Mouse (Mus musculus) urinary bladder, adult 18-20 months (tissue): Measurements from ENCODE around the gene Apln.

Experiments used
- DNase-seq, 2 experiments: peaks; one replicate each; pipeline ENCODE4 v3.0.0; 2022; ENCODE audit warnings: low spot score in 2 of 2, mixed read lengths in 2 of 2

Gene Apln

DNA sequence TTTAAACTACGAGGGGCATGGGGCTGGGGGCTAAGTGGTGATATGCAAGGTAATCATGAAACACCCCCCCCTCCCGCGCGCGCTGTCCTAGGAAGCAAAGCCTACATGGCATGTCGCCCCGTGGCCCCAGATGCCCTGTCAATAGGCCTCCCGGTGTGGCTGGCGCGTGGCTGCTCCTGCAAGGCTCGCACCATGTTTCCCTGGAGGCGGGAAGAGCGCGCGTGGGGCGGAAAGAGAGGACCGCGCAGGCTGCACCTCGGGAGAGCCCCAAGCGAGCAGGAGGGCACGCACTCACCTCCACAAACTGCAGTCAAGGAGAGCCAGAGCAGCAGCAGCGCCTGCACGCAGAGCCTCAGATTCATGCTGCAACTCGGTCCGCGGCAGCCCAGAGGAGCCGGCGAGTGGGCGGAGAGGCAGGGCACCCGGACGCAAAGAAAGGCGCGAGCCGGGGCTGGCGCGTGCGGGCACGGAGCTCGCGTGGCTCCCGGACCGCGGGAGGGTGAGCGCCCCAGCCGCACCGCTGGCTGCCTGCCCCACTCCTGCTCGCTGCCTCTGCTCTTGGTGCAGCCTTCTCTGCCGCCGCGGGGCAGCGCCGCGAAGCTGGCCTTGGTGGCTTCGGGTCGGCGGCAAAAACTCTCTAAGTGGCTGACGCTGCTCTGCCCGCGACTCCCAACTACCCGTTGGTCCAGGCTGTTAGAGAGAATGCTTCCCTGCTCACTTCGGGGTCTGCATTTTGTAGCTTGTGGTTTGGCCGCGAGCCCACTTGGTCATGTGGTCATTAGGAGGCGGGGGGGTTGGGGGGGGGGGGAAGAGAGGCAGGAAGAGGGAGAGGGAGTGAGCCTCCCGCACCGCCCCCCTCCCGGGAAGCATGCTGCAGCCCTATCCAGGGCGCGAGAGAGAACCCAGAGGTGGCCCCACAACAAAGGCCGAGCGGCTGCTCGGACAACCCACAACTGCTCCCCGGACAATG is at the start of gene Apln:
Gene Apln (minus strand): TSS at position 710 of the 970 bp plus-strand sequence.
- peak; percentile 20 to 36 for DNase-seq

DNA sequence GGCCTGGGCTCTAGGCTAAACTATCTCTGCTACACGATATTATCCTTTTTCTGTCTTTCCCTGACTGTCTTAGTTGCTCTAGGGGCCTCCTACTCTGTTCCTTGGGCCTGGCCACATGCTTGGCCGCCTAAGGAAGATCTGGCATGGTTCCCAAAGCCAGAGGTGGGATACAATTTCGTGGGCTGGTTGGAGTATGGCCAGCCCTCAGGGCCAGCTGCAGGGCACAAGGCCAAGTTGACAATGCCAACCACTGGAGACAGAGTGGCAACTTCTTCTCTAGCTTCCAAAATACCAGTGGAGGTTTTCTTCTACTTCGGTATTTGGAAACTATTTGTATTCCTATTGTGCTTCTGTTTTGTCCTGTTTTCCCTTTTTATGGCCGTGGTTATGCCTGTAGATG is 47.7 kb upstream of the Apln start:
- no peak for DNase-seq

DNA sequence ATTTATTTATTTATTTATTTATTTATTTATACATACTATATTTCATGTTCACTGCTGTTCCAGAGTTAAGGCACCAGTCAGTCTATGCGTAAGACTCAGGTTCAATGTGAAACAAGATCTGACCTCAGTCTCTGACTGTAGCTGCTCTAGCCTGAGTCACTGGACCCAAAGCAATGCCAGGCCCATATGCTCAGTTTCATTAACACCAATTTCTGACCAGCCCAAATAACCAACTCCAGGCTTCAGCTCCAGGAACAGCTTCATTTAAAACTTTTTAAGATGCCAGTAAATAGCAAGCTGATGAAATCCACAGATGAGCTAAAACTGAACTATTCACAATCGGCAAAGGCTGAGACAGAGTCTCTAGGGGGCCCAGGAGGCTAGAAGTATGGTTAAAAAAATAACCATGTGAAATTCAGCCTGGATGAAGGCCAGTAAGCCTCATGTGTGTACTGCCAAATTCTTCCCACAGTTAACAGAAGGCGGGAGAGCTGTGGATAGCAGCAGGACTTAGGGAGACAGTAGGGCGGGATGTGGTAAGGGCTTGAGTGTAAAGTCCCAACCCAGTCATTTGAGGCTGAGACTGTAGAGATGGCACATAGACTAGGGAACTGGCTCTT is 42.3 kb upstream of the Apln start:
- DNase-seq = no peak

DNA sequence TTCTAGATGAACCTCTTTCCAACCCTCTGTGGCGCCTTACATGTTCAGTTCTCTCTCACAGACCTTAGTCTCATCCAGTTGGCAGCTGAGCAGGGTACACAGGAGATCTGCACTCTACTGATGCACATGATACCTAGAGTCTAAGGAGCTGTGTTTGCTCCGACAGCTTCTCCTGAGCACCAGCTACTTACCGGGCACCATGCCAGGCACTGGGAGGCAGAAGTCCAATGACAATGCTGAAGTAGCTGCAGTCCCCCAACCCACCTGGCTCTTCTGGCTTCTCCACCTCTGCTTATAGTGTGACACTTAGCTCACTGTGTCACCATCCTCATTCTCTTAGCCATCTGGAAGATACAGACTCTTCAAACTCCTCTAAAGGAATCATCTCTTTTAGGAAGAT is 40.0 kb upstream of the Apln start:
- DNase-seq = no peak

DNA sequence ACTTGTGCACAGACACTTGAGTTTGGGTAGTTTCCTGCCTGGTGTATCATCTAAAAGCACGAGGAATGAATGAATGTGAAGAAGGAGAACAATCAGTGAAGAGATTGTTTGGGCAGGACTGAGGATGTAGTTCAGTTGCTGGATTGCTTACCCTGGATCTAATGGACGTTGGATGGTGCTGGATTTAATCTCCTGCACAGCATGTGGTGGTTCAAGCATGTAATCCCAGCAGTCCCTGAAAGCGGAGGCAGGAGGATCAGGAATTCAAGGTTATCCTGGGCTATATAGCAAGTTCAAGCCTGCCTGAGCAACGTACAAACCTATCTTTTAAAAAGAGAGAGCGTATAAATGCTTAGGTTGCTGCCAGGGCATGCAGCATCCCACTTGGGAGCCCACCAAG is 37.7 kb upstream of the Apln start:
- no peak for DNase-seq

DNA sequence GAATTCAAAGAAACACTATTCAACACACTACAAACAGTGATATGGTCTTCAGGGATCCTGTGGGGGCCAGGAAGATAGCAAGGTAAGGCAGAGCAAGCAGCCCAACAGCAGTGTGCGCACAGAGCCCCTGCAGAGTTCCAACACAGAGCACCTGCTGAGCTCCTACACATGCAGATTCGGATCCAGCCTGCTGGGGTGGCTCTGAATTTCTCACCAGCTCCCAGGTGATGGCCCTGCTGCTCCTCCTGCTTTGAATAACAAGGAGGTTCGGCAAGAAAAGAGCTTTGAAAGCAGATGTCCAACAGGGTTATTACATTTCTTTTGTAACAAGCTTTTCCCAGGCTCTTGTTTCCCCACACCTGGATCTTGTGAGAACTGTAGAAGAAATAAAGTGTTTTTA is 37.3 kb upstream of the Apln start:
- no peak for DNase-seq

DNA sequence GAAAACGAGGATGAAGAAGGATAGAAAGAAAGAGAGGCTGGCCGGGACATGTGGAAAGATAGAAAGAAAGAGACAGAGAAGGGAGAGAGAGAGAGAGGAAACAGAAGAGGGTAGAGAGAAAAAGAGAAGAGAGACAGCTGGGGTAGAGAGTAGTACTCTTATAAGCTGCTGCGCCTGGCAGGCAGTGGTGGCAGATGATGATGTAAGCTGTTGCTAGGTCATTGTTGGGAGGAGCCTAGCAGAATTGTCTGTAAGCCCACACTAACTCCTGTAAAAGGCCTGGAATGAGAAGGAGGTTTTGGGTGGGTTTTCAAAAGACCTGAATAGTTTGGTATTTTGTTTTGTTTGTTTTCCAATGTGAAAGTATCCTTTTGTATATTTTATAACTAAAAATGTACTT is 32.2 kb upstream of the Apln start:
- DNase-seq = no peak

DNA sequence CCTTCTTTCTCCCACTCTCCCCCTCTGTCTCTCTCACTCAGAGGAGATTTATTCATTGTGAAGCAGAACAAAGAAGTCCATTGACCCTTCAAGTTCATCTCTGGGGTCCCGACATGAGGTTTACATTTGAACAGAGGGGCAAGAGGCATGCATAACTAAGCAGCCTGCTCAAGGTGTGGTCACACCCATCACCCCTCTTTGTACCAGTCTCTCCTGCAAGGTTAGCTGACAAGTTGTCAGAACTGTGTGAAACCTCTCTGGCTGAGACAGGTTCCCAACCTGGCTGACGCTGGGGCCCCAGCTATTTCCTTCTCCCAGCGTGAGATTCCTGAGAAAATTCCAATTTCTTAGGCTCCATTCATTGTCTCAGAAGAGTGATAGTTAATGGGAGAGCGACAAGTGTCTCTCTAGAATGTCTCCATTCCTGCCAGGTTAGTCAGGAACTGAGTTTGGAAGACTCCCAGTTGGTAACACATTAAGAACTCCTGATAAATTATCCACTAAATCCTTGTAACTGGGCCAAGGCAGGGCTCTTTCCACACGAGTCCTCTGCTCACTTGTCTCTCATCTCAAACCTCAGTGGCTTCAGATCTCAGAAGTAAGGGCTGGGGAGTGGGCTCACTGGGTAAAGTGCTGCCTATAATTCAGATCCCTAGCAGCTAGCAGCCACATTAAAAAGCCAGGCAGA is 29.7 kb upstream of the Apln start:
- DNase-seq = no peak

DNA sequence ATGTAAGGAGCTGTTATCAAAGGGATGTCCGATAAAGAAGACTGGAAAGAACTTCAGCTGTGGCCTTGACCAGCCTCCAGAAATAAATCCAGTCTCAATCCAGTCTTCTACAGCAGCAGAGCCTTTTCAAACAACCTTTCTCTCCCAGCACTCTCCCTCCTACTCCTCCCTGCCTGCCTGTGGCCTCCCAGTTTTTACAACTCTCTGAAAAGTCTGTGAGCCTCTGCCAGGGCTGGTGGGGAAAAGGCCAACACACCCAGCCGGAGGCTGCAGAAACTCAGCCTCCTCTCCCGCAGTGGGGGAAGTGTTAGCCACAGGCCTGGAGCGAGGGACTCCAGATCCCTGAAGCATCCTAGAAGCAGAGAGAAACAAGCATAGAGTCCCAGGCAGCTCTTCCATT is 27.8 kb upstream of the Apln start:
- DNase-seq = peak in 1 of 2 experiments; percentile 16

DNA sequence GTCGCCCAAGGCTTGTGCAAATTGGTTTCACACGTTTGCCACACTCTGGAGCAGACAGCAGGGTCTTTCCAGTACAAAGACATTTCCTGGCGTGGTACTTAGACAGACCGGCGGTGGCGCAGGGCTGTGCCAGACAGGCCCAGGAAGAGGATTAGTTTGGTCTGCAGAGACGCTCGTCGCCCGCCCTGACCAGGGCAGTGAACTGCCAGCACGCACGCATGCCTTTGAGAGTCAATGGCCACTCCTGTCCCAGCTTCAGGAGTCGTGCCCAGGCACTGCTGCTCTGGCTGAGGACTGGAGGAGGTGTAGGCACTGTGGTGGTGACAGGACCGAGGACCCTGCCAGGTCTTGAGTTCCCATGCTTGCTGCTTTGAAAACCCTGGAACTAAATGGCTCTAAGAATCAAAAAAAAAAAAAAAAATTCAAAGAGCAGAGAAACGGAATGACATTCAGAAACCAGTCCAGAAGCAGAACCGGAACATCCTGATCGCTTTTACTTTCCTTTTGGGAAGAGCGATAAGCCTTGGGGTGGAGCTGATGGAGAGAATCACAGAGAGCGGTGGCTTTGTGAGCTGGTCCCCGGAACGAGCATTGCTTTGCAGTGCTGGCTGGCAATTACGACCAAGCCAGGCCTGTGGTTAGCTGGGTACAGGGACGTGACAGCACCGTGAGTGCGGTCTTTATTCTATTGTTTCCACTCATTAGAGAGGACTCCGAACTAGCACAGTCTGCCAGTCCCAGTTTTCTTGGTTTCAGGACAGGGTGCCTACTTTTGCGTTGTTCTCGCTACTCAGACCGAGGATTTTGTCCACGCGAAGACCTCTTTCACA is 19.7 kb upstream of the Apln start:
- peak in 1 of 2 experiments; percentile 30 for DNase-seq

DNA sequence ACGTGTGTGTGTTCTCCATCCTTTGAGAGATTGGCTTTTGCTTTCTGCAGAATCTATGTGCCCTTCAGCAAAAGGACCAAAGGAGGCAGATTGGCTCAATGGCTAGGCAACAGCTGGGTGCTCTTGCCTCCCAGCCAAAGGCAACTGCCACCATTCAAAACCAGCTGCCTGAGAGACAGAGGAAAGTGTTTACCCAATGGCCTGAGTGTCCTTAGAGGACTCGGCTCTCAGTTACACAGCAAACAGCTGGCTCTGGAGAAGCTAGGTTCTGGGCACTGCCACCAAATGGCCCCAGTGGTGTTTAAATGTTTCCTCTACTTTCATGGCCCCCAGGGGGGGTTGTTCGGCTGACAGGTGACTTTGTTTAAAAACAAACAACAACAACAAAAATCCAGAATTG is 19.1 kb upstream of the Apln start:
- no peak for DNase-seq

DNA sequence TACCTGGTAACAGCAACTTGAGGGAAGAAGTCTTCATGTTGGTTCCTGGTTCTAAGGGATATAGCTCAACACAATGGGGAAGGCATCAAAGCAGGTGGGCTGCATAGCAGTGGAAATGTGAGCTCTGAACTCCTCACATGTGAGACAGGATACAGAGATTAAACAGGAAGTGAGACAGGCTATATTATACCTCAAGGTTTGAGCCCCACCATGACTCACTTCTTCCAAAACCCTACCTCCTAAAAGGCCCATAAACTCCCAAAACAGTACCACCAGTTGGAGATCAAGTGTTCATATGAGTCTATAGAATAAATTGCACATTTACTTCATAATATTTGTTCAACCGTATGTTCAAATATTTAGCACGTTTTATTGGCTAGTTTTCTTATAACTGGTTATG is 11.7 kb upstream of the Apln start:
- no peak for DNase-seq

DNA sequence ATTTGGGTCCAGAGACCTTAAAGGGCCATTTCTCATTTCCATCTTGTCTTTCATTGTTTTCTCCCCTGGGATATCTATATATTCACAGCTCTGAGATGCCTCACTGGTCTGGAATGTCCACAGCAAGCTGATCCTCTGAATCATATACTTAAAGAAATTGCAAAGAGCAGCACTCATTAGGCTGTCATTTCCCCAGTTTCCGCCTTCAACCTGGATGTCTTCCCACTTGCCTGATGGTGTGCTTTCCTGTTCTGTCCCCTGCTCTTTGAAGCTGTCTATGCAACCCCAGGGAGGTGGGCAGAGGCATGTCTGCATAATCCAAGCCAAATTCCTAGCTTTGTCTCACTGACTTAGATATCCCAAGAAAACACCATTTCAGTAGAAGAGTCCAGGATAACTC is 9.6 kb upstream of the Apln start:
- no peak for DNase-seq

DNA sequence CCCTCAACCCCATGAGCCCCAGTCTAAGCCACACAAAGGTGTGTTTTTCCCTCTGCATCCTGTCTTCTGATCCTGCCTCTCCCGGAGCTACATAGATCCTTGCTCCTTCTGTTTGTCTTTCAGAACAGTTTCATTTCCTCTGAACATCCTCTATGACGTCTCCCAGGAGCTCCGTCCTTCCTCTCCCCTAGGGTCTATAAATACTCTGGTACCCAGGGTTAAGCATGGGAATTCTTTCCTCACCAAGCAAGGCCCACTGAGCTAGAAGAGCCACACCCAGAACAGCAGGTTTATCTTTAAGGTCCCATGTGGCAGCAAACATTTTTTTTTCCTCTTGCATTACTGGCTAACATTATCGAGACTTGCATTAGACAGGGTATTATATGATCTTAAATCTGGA is 8.1 kb upstream of the Apln start:
- DNase-seq = no peak

DNA sequence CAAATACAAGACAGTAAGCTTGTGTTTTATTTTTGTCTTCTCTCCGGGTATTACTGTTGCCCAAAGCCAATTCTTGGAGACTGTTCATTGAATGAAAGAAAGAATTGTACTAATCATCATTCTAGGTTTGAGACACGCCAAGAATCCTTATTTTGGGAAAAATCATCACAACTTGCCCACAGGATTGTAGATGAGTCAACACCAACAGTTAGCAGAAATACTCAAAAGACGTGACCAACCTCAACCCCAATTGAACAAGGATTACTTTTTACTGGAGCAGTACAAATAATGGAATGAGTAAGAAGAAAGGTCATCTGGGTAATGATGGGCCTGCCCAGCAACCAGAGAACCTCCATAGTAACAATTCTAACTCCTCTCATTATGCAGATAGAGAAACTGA is 5.7 kb upstream of the Apln start:
- DNase-seq = no peak

DNA sequence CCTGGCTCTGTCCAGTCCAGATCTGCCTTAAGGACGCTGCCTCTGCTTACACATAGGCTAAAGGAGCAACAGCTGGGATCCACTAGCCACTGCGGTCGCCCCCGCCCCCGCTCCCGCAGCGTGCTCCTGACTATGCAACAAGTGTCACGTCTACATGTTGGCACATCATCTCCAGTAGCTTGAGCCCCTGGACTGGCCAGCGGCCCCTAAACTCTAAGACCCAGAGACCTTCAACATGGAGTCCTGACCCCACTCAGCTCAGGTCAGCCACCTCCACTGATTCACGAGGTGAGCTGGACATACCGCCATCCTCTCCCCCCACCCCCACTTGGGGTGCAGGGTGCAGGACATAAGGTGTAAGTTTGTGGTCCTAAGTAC is 898 bp downstream of the Apln start:
- no peak for DNase-seq

DNA sequence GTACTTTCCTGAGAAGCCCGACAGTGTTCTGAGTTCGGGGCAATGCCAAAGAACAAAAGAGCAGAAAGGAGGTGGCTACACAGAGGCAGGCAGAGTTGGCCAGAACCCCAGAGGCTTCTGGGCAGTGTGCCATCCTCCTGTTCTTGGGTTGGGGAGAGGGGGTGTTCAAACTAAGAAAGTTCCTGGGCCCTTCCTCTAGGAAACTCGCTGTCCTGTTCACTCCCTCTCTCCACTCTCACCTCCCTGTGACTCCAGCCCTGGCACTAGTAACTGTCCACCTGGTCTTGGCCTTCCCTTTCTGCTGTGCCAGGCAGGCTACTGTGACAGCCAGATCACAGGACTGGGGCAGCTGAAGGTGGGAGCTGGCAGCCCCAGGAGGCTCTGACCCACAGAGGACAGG is 1.6 kb downstream of the Apln start:
- no peak for DNase-seq

DNA sequence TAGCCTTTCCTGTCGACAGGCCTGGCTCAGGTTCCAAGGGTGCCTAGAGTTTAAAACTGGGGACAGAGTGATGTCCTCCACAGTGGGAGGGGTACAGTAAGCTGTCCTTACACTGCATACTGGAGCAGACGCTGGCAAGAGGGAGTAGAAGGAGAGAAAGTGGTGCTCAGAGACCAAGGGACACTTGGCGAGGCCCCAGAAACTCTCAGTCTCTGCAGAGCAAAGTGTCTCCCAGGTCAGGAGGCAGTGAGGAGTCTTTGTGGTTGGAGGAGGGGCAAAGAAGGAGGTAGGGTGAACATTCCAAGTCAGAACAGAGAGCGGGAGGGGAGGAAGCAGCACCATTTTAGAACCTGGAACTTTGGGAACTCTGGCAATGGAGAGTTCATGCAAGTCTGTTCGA is 2.8 kb downstream of the Apln start:
- DNase-seq = no peak

DNA sequence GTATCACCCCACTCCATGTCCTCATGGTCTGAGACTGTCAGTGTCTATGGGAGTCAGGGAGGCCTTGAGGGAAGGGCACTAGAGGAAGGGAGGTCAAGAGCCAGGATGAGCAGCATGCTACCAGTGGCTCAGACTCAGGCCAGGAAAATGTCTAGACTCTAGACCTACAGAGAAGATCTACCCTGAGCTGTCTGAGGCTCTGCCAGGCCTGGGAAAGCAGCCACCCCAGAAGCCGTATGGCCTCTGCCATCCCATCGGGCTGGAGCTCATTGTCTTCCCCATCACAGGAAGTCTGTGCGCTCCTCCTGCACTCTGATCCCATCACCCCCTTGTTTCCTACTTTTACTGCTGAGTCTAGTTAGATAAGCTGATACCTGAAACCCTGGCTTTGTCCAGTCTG is 4.1 kb downstream of the Apln start:
- DNase-seq = no peak

DNA sequence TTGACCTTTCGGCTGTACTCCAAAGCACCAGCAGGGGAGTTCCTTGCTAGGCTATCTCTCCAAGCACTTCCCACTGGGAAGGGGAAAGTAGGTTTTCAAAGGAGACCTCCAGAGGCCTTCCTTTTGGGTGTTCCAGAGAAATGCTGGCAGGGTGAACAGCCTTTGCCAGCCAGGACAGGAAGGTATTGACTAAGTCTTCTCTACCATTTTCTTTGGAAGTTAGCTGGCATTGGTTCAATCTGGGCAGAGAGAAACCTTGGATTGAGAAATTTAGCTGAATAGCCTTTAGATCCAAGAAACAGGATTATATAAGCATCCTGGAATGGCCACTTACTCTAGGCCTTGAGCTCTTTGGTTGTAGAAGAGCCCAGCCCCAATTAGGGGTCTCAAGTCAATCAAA is 11.8 kb downstream of the Apln start:
- DNase-seq = no peak

DNA sequence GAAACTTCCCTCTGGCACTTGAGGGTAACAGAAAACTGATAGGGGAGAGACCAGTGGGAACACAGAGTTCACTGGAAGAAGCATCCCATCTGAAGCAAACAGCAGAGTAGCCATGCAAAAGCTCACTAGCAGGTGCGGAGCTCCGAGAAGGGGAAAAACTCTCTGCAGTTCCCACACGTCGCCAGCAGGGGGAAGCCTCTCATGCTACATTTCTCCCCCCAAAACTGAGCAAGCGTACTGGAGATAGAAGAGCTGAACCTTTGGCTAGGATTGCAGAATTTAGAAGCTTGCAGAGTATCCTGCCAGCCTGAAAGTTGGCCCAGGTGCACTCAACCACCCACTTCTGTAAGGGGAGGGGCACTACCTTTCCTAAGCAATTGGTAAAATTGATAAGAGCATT is 14.7 kb downstream of the Apln start:
- peak; percentile 24 to 38 for DNase-seq

DNA sequence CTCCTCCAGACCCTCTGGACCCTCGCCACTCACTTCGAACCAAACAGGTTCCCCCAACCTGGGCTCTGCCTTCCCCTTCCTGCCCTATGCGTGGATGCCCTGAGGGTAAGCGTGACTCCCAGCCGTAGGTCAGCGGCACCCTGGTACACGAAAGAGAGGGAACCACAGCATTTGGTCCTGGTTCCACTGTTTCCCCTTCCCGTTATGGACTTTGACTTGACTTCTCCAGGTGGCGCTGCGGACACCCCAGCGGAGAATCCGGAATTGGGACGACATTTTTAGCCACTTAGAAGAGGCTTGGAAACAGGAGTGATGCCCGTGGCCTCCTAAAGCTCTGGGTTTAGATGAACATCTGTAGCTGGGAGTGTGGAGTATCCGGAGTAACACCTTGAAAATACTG is 15.3 kb downstream of the Apln start:
- no peak for DNase-seq
